Mouse (Mus musculus) monocyte, adult 2 months (primary cell): ENCODE results near the gene Drg1.
A peak's percentile ranks its signal among the peaks of the same experiment; 100 is the strongest.
"Not testable (repeated sequence)": the region's sequence is repeated elsewhere in the genome, so short reads cannot be mapped to it uniquely, and the experiment has no call there.

ENCODE experiments used
- DNase-seq, 2 experiments: peaks; one replicate each; pipeline ENCODE4 v3.0.0; 2022; ENCODE audit warnings: low spot score in 2 of 2, low read depth in 1 of 2

Drg1 gene

GRCm38 (mm10) chr11:3223105-3223504 is 43.1 kb downstream of the Drg1 start:
- no peak for DNase-seq

- no peak for DNase-seq
Observed at GRCm38 (mm10) chr11:3212526-3212925, 53.7 kb downstream of the Drg1 start.

GRCm38 (mm10) chr11:3206783-3207182 is 59.4 kb downstream of the Drg1 start:
- no peak for DNase-seq

- no peak for DNase-seq
Observed at GRCm38 (mm10) chr11:3205207-3205606, 61.0 kb downstream of the Drg1 start.

- no peak for DNase-seq
Observed at GRCm38 (mm10) chr11:3203771-3204170, 62.4 kb downstream of the Drg1 start.

GRCm38 (mm10) chr11:3202781-3203441 is 63.3 kb downstream of the Drg1 start:
- DNase-seq, result peak; percentile 22 to 38

GRCm38 (mm10) chr11:3202231-3202701 is 63.9 kb downstream of the Drg1 start, which contains the start of gene Eif4enif1:
Gene Eif4enif1, plus strand, starts transcription at chr11:3202392.
- DNase-seq, result peak; percentile 66 to 89

GRCm38 (mm10) chr11:3201326-3202230 is 64.6 kb downstream of the Drg1 start:
- DNase-seq, result no peak

- DNase-seq, result not testable (repeated sequence)
Observed at GRCm38 (mm10) chr11:3200636-3201035, 65.6 kb downstream of the Drg1 start.

GRCm38 (mm10) chr11:3193363-3193762 is 72.9 kb downstream of the Drg1 start, which contains the start of gene Sfi1:
Gene Sfi1, minus strand, starts transcription at chr11:3193463.
- DNase-seq, result no peak

- not testable (repeated sequence) for DNase-seq
Observed at GRCm38 (mm10) chr11:3182707-3183106, 83.5 kb downstream of the Drg1 start.

- DNase-seq, result not testable (repeated sequence)
Observed at GRCm38 (mm10) chr11:3181971-3182370, 84.2 kb downstream of the Drg1 start.

GRCm38 (mm10) chr11:3181250-3181649 is 85.0 kb downstream of the Drg1 start:
- DNase-seq, result peak in 1 of 2 experiments; percentile 80

GRCm38 (mm10) chr11:3180510-3181160 is 85.6 kb downstream of the Drg1 start:
- DNase-seq, result peak in 1 of 2 experiments; percentile 18

- DNase-seq, result peak in 1 of 2 experiments; percentile 57
Observed at GRCm38 (mm10) chr11:3179726-3180092, 86.5 kb downstream of the Drg1 start.

GRCm38 (mm10) chr11:3178968-3179725 is 87.1 kb downstream of the Drg1 start:
- DNase-seq, result not testable (repeated sequence)

GRCm38 (mm10) chr11:3173425-3174318 is 92.5 kb downstream of the Drg1 start:
- peak in 1 of 2 experiments; percentile 73 for DNase-seq

GRCm38 (mm10) chr11:3172526-3172925 is 93.7 kb downstream of the Drg1 start:
- not testable (repeated sequence) for DNase-seq

GRCm38 (mm10) chr11:3171931-3172330 is 94.3 kb downstream of the Drg1 start:
- DNase-seq, result peak in 1 of 2 experiments; percentile 51
